Mouse (Mus musculus) midbrain, embryonic 16.5 days (tissue): ENCODE measurements around the gene Accsl. TPM values are rescaled to one million over a fixed set of nuclear protein-coding genes. Genes with fewer than 3 reads are reported as not detected.

ENCODE experiments used
- ATAC-seq: fragments of 200-750 bp; cut with Nextera tagmentation; 2 replicates; pipeline ENCODE4 v1.8.0; 2017; ENCODE audit warnings: moderate TSS enrichment
- H3K27ac ChIP-seq: fragments of 300-500 bp; sonication (generic); 2 replicates; pipeline ENCODE4 v1.5.1; 2014; ENCODE audit warnings: mild to moderate bottlenecking, low read length, mixed read lengths
- H3K27me3 ChIP-seq: fragments of 300-500 bp; sonication (generic); 2 replicates; pipeline ENCODE4 v1.6.1; 2014; ENCODE audit warnings: low read depth, low read length, mixed read lengths; ENCODE audit not compliant: control insufficient read depth, insufficient read depth
- H3K36me3 ChIP-seq: fragments of 300-500 bp; sonication (generic); 2 replicates; pipeline ENCODE4 v1.6.1; 2014; ENCODE audit warnings: mild to moderate bottlenecking, low read length, moderate library complexity, mixed read lengths; ENCODE audit not compliant: control insufficient read depth, insufficient read depth
- H3K4me1 ChIP-seq: fragments of 300-500 bp; sonication (generic); 2 replicates; pipeline ENCODE4 v1.6.1; 2014; ENCODE audit warnings: mild to moderate bottlenecking, low read length, mixed read lengths; ENCODE audit not compliant: control insufficient read depth, insufficient read depth
- H3K4me2 ChIP-seq: fragments of 300-500 bp; sonication (generic); 2 replicates; pipeline ENCODE4 v1.6.1; 2014; ENCODE audit warnings: mild to moderate bottlenecking, low read length, mixed read lengths
- H3K4me3 ChIP-seq: fragments of 300-500 bp; sonication (generic); 2 replicates; pipeline ENCODE4 v1.5.1; 2014; ENCODE audit warnings: low read depth, mild to moderate bottlenecking, low read length, moderate library complexity, mixed read lengths
- H3K9ac ChIP-seq: fragments of 300-500 bp; sonication (generic); 2 replicates; pipeline ENCODE4 v1.6.1; 2014; ENCODE audit warnings: low read depth, low read length, mixed read lengths
- H3K9me3 ChIP-seq: fragments of 300-500 bp; sonication (generic); replicated peaks from 2 replicates; pipeline ENCODE4 v1.6.1; 2014; ENCODE audit warnings: mild to moderate bottlenecking, low read length, mixed read lengths; ENCODE audit not compliant: control insufficient read depth, poor library complexity, severe bottlenecking
- WGBS: fragments of 180-500 bp; shearing (Covaris S2); extraction: QIAGEN DNeasy Blood & Tissue Kit; methylation state at CpG from one replicate; pipeline ENCODE4 v1.1.7; 2014; 5-methylcytosine and 5-hydroxymethylcytosine counted together
- polyA plus RNA-seq: library from polyadenylated mRNA; unstranded; fragments of >200 nt; fragmentation: Nextera tagmentation; extraction: Ambion mirVana; gene quantifications from 2 replicates; pipeline ENCODE4 v1.2.1, GENCODE M21; 2015

Accsl gene
- polyA plus RNA-seq, 1 experiment from 2014 or later: 0.21 TPM

DNA sequence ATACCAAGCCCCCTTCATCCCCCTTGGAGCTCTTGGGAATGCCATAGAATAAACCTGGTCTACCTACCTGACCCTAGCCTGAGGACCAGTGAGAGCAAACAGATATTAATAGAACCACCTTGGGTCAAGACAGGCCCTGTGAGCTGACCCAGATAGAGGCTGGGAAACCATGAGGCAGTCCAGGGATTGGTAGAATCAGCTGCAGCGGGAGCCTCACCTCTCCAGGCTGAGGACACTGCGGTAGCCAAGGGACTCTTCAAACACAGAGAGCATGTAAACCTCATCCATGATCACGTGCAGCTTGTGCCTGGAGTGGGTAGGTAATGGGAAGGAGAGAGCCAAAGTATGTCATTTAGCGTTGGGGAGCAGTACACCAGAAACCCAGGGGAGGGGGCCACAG lies 30.0 kb downstream of the Accsl start:
- Histone ChIP-seq H3K36me3 (peaks cover 15% of the 10 kb centered on the region), H3K27me3 (no peaks in the 10 kb centered on the region), H3K4me2 (no peak overlapping the region), H3K27ac (no peak overlapping the region), H3K9ac (no peak overlapping the region), H3K4me3 (no peak overlapping the region), H3K4me1 (no peaks in the 10 kb centered on the region), H3K9me3 (no peaks in the 10 kb centered on the region)
- 98% methylated on average over 4 of the region's 4 CpGs for WGBS
- no peak for ATAC-seq

DNA sequence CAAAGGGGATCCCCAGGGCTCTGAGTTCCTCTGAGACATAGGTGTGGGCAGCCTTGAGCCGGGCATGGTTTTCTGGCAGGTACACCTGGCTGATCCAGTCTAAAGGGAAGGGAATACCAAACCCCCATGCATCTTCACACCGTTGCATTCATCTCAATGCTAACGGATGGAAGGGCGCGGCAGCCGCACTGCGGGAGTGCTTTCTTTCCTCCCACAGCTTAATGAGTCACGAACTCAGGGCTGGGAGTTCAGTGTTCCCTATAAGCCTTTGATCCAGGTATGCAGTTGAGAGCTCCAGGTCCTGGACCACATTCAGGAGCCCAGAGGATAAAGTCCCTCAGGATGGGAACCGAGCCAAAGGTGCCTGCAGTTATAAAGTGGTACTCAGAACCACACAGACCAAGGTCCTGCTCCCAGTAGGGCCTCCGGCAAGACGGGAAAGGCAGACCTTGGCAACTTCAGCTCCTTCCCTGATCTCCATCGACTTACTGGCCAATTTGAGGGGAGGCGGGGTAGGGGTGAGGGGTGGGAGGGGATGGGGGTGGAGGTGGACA lies 32.6 kb downstream of the Accsl start:
- ATAC-seq: no peak
- Histone ChIP-seq H3K4me2 (no peak overlapping the region), H3K4me1 (no peaks in the 10 kb centered on the region), H3K27me3 (no peaks in the 10 kb centered on the region), H3K9ac (no peak overlapping the region), H3K36me3 (peaks cover 12% of the 10 kb centered on the region), H3K9me3 (no peaks in the 10 kb centered on the region), H3K27ac (no peak overlapping the region), H3K4me3 (no peak overlapping the region)
- 69% methylated on average over 13 of the region's 13 CpGs for WGBS

DNA sequence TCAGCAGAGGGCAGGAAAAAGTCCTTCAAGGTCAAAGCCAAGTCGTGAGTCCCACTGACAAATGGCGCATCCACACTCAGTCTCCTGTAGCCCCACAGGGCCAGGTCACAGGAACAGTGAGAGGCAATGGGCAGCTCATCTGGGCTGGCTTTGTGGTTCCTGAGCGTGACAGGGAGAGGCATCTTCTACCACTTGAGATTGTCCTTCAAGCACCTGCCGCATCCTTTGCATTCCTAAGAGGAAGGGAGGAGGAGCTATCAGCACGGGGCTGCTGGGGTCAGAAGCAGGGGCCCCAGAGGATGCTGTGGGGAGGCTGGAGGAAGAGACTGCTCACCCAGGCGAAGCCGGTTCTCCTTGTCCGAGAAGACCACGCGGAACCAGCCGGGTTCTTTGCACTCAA lies 33.4 kb downstream of the Accsl start:
- H3K36me3 ChIP-seq: peaks cover 12% of the 10 kb centered on the region
- 81% methylated on average over 11 of the region's 11 CpGs for WGBS
- no peak overlapping the region for H3K9ac ChIP-seq
- no peak overlapping the region for H3K4me3 ChIP-seq
- ATAC-seq: no peak
- H3K4me2 ChIP-seq: no peak overlapping the region
- H3K27me3 ChIP-seq: no peaks in the 10 kb centered on the region
- no peak overlapping the region for H3K27ac ChIP-seq
- no peaks in the 10 kb centered on the region for H3K4me1 ChIP-seq
- H3K9me3 ChIP-seq: no peaks in the 10 kb centered on the region

DNA sequence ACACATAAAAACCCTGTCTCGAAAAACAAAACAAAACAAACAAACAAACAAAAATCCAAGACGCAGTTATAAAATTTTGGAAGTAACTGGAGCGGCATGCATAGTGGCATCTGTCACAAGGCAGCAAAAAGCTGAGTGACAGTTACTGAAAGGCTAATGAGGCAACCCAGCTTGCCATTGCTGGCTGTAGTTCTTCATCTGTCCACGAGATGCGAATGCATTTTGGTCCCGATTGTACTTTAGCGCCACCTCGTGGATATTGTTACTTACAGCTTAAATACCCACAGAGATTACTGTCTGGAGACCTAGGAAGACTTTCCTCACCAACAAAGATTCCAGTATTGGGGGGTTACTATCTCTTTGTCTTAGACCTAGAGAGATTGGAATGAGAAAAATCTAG lies 45.4 kb downstream of the Accsl start:
- no peak for ATAC-seq
- Histone ChIP-seq H3K4me2 (no peak overlapping the region), H3K9ac (no peak overlapping the region), H3K9me3 (no peaks in the 10 kb centered on the region), H3K27ac (no peak overlapping the region), H3K36me3 (no peaks in the 10 kb centered on the region), H3K4me1 (peaks cover 8% of the 10 kb centered on the region), H3K27me3 (no peaks in the 10 kb centered on the region), H3K4me3 (no peak overlapping the region)
- 18% methylated on average over 8 of the region's 8 CpGs for WGBS

DNA sequence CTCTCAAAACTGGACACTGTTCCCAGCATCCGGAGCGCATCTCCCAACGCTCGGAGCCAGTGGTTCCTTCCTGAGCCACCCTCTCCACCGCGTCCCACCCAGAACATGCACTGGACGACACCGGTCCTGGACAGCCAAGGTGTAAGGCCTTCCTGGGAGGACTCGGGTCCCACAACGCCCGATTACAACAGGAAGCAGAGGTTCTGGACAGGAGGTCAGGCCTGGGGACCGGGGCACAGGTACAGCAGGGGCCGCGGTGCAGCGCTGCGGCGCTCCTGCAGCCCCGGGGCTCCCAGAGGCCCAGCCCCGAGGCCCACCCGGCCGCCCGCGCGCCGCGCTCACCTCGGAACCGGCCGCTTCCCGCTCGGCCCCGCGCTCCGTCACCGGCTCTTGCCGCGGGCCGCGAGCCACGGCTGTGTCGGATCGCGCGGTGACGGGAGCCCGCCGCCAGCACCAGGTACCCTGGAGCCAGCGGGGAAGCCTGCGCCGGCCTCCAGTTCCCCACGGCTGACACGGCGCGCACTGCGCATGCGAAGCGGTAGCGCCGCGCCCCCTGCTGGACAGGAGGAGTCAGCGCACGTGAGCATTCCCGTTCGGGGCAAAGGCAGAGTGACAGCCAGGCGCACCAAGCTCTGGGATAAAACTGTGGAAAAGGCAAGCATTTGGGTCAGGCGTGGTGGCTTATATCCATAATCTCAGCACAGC lies 46.8 kb downstream of the Accsl start, which contains the start of gene Ext2:
TSS of gene Ext2 (minus strand) at position 524 of the 705 bp plus-strand sequence.
- WGBS: under 1% methylated on average over 56 of the region's 66 CpGs
- Histone ChIP-seq H3K36me3 (no peaks in the 10 kb centered on the region), H3K9me3 (no peaks in the 10 kb centered on the region), H3K9ac (peak within 1 kb of the TSS; percentile 84), H3K27ac (peak within 1 kb of the TSS; percentile 57), H3K27me3 (no peaks in the 10 kb centered on the region), H3K4me3 (peak within 1 kb of the TSS; percentile 78), H3K4me2 (peak within 1 kb of the TSS; percentile 83), H3K4me1 (peaks cover 8% of the 10 kb centered on the region)
- peak; percentile 93 for ATAC-seq

DNA sequence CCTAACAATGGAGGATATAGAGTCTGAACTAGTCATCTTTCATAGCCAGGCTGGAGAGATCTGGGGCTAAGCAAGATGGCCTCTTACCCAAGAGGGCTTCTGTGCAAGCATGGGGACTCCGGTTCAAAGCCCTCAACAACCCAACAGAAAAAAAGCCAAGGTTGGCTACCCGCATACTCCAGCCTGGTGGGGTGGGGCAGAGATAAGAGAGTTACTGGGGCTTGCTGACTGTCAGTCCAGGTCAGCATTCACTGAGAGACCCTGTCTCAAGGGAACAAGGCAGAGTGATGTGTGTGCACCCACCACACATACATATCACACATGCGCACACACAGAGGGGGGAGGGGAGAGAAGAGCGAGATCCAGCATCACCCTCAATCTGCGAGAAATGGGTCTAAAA lies 51.2 kb downstream of the Accsl start:
- no peak for ATAC-seq

DNA sequence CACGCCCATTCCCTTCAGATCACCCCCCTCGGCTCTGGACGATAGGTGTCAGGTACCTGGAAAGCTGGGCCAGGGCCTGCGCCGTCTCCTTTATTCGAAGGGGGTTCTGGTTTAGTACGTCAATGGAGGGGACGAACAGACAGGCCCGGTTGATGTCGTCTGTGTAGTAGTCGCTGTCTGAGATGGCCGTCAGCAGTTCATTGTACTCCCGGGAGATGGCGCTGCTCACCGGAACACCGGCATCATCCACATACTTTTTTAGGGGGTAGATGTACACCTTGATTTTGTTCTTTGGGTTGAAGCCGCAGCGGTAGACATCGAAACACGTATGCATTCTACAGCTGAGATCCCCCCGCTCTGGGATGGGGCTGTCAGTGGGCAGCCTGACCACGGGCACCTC lies 55.6 kb downstream of the Accsl start:
- H3K4me3 ChIP-seq: no peak overlapping the region
- ATAC-seq: no peak
- no peaks in the 10 kb centered on the region for H3K9me3 ChIP-seq
- H3K36me3 ChIP-seq: peaks cover 16% of the 10 kb centered on the region
- H3K4me2 ChIP-seq: no peak overlapping the region
- WGBS: 93% methylated on average over 22 of the region's 22 CpGs
- H3K27me3 ChIP-seq: no peaks in the 10 kb centered on the region
- H3K9ac ChIP-seq: no peak overlapping the region
- no peaks in the 10 kb centered on the region for H3K4me1 ChIP-seq
- no peak overlapping the region for H3K27ac ChIP-seq

More for the DNA sequence above, 51.2 kb downstream of the Accsl start:
- H3K4me3 ChIP-seq: no peak overlapping the region
- peaks cover 8% of the 10 kb centered on the region for H3K4me1 ChIP-seq
- WGBS: 98% methylated on average over 5 of the region's 5 CpGs
- H3K27me3 ChIP-seq: no peaks in the 10 kb centered on the region
- no peaks in the 10 kb centered on the region for H3K9me3 ChIP-seq
- no peak overlapping the region for H3K9ac ChIP-seq
- H3K27ac ChIP-seq: no peak overlapping the region
- no peak overlapping the region for H3K4me2 ChIP-seq
- peaks cover 2% of the 10 kb centered on the region; the same call in 1 of the 2 replicates for H3K36me3 ChIP-seq

DNA sequence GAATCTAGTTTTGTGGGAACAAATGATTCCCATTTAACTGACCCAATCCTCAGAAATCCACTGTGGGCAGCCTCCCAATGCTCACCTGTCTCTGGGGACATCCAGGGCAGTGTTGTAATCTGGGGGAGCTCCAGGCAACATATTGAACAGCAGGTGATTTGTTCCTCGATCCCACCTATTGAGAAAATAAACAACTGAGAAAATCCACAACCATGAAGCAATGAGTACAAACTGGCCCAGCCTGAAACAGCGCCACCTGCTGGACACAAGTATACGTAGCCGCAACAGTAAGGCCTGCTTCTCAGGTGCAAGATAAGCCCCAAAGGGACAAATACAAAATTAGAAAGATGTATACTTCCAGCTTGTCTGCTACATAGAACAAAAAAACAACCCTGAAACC lies 57.1 kb downstream of the Accsl start:
- no peak for ATAC-seq
- no peaks in the 10 kb centered on the region for H3K9me3 ChIP-seq
- no peak overlapping the region for H3K9ac ChIP-seq
- WGBS: 31% methylated on average over 4 of the region's 4 CpGs
- H3K4me3 ChIP-seq: no peak overlapping the region
- H3K27ac ChIP-seq: no peak overlapping the region
- H3K4me1 ChIP-seq: no peaks in the 10 kb centered on the region
- peaks cover 16% of the 10 kb centered on the region for H3K36me3 ChIP-seq
- no peaks in the 10 kb centered on the region for H3K27me3 ChIP-seq
- H3K4me2 ChIP-seq: no peak overlapping the region

DNA sequence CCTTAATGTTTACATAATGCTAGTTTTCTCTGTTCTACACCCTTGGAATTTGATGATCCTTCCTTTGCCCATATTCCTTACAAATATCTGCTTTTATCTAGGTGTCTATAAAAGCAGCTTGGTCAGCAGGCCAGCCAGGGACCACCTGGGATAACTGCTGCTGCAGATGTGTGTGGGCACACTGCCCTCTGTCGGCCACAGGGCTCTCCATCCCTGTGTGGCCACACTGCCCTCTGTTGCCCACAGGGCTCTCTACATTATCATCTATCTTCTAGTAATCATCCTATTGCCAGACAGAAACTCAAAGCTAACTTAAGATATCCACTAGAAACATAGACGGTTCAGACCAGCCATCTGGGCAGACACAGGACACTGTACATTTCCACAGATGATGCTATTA lies 59.0 kb downstream of the Accsl start:
- no peak for ATAC-seq
- WGBS: 8% methylated on average over 2 of the region's 2 CpGs
- Histone ChIP-seq H3K27ac (no peak overlapping the region), H3K36me3 (peaks cover 24% of the 10 kb centered on the region), H3K9me3 (no peaks in the 10 kb centered on the region), H3K4me1 (no peaks in the 10 kb centered on the region), H3K4me2 (no peak overlapping the region), H3K27me3 (no peaks in the 10 kb centered on the region), H3K9ac (no peak overlapping the region), H3K4me3 (no peak overlapping the region)
